Mouse (Mus musculus): ENCODE measurements around the gene 4930452B06Rik. TPM values are rescaled to one million over a fixed set of nuclear protein-coding genes. Genes with fewer than 3 reads are reported as not detected.

Gene 4930452B06Rik
- total and polyA plus RNA-seq, 3 experiments: not detected

- Histone ChIP-seq H3K27ac (ENCODE audit: insufficient read depth, low read depth) (no peak overlapping the region), H3K27me3 (replicated peaks) (no peaks in the 10 kb centered on the region), H3K36me3 (replicated peaks in 1 of 2; ENCODE audit: control insufficient read depth in 1 of 2, insufficient read depth in 1 of 2, low read length in 1 of 2) (no peaks in the 10 kb centered on the region), H3K4me1 (ENCODE audit: control insufficient read depth in 1 of 2, insufficient read depth in 2 of 2) (no peaks in the 10 kb centered on the region), H3K4me2 (ENCODE audit: insufficient read depth, low read depth, poor library complexity, severe bottlenecking) (no peak overlapping the region), H3K9me3 (replicated peaks; ENCODE audit: low read length) (no peaks in the 10 kb centered on the region), H3K9ac (ENCODE audit: insufficient read depth, low read depth) (no peak overlapping the region), H3K4me3 (replicated peaks in 1 of 3; ENCODE audit: low read depth in 2 of 3, low read length in 2 of 3, poor library complexity in 1 of 3) (no peak overlapping the region), H3K79me2 (replicated peaks; ENCODE audit: control insufficient read depth, extremely low read depth, insufficient read depth, poor library complexity, severe bottlenecking) (no peaks in the 10 kb centered on the region)
- DNase-seq (ENCODE audit: extremely low read depth): no peak
- TF ChIP-seq EP300 (IDR thresholded peaks at IDR 0.05; ENCODE audit: low read length) (no peak), GABPA (IDR thresholded peaks at IDR 0.05; ENCODE audit: insufficient replicate concordance, low read depth, low read length) (no peak), E2F4 (IDR thresholded peaks at IDR 0.05; ENCODE audit: insufficient replicate concordance, low read depth, low read length) (no peak), HCFC1 (IDR thresholded peaks at IDR 0.05; ENCODE audit: low read depth, low read length) (no peak), TBP (conservative IDR thresholded peaks at IDR 0.05; ENCODE audit: low read depth, low read length) (no peak), UBTF (IDR thresholded peaks at IDR 0.05; ENCODE audit: low read depth, low read length) (no peak), MYC (IDR thresholded peaks at IDR 0.05; ENCODE audit: low read depth, low read length) (no peak), KAT2A (IDR thresholded peaks at IDR 0.05; ENCODE audit: insufficient replicate concordance, low read length) (no peak), SIN3A (IDR thresholded peaks at IDR 0.05; ENCODE audit: low read length) (no peak), JUND (conservative IDR thresholded peaks at IDR 0.05; ENCODE audit: low read depth, low read length) (no peak)
- dilution Hi-C loops (cut with MboI; ENCODE audit: extremely low pct_ligation_motif_present, extremely low pct_unique_long_range_greater_than_20kb, low sequenced_read_pairs) (no loop called here), in situ Hi-C loops (cut with MboI; ENCODE audit: low pct_ligation_motif_present, low pct_unique_long_range_greater_than_20kb, low sequenced_read_pairs) (no loop called here)
Observed at GRCm38 (mm10) chr14:8475851-8476250, 190.2 kb downstream of the 4930452B06Rik start.

DNA sequence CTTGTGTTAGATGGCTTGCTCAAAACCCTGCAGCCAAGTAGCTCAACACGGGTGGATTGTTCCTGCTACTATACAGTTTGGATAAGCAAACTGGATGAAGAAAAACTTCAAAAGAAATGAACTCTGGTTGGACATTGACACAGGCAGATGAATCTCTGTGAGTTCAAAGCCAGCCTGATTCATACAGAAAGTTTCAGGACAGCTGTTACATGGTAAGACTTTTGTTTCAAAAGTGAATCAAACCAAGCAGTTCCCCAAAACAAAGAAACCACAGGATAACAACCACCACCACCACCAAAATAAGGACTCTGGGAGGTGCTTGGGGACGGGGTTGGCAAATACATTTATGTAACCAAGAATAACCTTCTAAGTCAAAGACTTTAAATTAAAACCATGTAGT is 193.2 kb downstream of the 4930452B06Rik start:
- no peak for DNase-seq (ENCODE audit: extremely low read depth)
- in situ Hi-C loops (cut with MboI; ENCODE audit: low pct_ligation_motif_present, low pct_unique_long_range_greater_than_20kb, low sequenced_read_pairs) (loop anchor here (25.0 kb wide), 1 partner anchor 111 kb away; no protein-coding TSS in a partner anchor), dilution Hi-C loops (cut with MboI; ENCODE audit: extremely low pct_ligation_motif_present, extremely low pct_unique_long_range_greater_than_20kb, low sequenced_read_pairs) (no loop called here)
- Histone ChIP-seq H3K36me3 (replicated peaks in 1 of 2; ENCODE audit: control insufficient read depth in 1 of 2, insufficient read depth in 1 of 2, low read length in 1 of 2) (no peaks in the 10 kb centered on the region), H3K4me3 (replicated peaks in 1 of 3; ENCODE audit: low read depth in 2 of 3, low read length in 2 of 3, poor library complexity in 1 of 3) (no peak overlapping the region), H3K27ac (ENCODE audit: insufficient read depth, low read depth) (no peak overlapping the region), H3K9ac (ENCODE audit: insufficient read depth, low read depth) (no peak overlapping the region), H3K4me1 (ENCODE audit: control insufficient read depth in 1 of 2, insufficient read depth in 2 of 2) (no peaks in the 10 kb centered on the region), H3K9me3 (replicated peaks; ENCODE audit: low read length) (no peaks in the 10 kb centered on the region), H3K27me3 (replicated peaks) (no peaks in the 10 kb centered on the region), H3K4me2 (ENCODE audit: insufficient read depth, low read depth, poor library complexity, severe bottlenecking) (no peak overlapping the region), H3K79me2 (replicated peaks; ENCODE audit: control insufficient read depth, extremely low read depth, insufficient read depth, poor library complexity, severe bottlenecking) (no peaks in the 10 kb centered on the region)
- TF ChIP-seq CHD1 (IDR thresholded peaks at IDR 0.05; ENCODE audit: low read depth, low read length) (no peak), EP300 (IDR thresholded peaks at IDR 0.05; ENCODE audit: low read length) (peak; percentile 52), JUN (IDR thresholded peaks at IDR 0.05; ENCODE audit: insufficient read depth, low read depth, low read length) (peak; percentile 36; the same call in 1 of the 2 replicates), IRF4 (IDR thresholded peaks at IDR 0.05; ENCODE audit: low read depth, low read length) (peak; percentile 43; the same call in 1 of the 2 replicates), JUND (conservative IDR thresholded peaks at IDR 0.05; ENCODE audit: low read depth, low read length) (peak; percentile 55; the same call in 1 of the 2 replicates)
